Mouse (Mus musculus): Measurements from ENCODE around the gene Kif21b.

GRCm38 (mm10) chr1:136119571-136120262 lies 11.5 kb upstream of the Kif21b start:
- TF ChIP-seq CTCF (IDR thresholded peaks at IDR 0.05; ENCODE audit: borderline replicate concordance, control insufficient read depth, extremely low read depth, insufficient read depth, low read length, poor library complexity) (no peak), POLR2A (IDR thresholded peaks at IDR 0.05; ENCODE audit: control insufficient read depth, extremely low read depth, insufficient read depth, low read length, poor library complexity) (no peak)

Data from thymus, adult 2 months (tissue).